33 mouse cellular contexts compared by ENCODE assay signal in the genomic region with DNA sequence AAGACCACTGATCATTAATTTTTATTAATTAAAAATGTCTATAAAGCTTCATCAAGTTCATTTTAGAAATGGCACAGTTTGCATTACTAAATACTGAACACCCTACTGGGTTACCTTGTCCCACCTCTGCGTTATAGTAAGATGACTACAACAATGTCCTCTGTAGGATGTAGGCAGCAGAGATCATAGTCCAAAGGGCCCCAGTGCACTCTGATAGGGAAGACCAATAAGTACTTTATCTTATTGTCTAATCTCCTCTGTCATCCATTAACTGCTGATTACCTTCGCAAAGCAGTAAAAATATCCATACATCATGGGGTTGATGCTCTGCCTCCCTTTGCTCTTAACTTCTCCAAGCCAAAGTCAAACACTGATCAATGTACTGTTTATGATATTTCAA.
"Had no signal": no experiment of that assay in that cellular context is flagged by ENCODE, and none has a peak within 500 bp of the region (broad histone marks: within the 10 kb centered on the region; RNA-seq: fewer than 3 reads in every experiment).

No protein-coding gene starts in this region.

- H3K4me2 ChIP-seq: heart, embryonic 11.5 days; heart, embryonic 12.5 days; heart, embryonic 13.5 days; heart, embryonic 15.5 days; hindbrain, embryonic 12.5 days; hindbrain, embryonic 13.5 days; hindbrain, embryonic 14.5 days; hindbrain, embryonic 15.5 days; kidney, embryonic 15.5 days had no signal

- H3K27ac ChIP-seq: heart, embryonic 10.5 days; heart, embryonic 13.5 days; heart, embryonic 15.5 days; hindbrain, embryonic 10.5 days; hindbrain, embryonic 12.5 days; hindbrain, embryonic 13.5 days; hindbrain, embryonic 14.5 days; hindbrain, embryonic 15.5 days; hindbrain, postnatal 0 days; kidney, embryonic 15.5 days; kidney, postnatal 0 days; layer of hippocampus, adult 2 months; left cerebral cortex, adult 2 months had no signal

- DNase-seq: heart, postnatal 10 days; heart, postnatal 14 days; heart, postnatal 36 days; heart, postnatal 4 days; kidney, adult 11 months; kidney, adult 18-20 months; kidney, adult 2 months; kidney, adult 8-10 months; kidney, adult 9 months; kidney, postnatal 10 days; kidney, postnatal 14 days; kidney, postnatal 25 days; kidney, postnatal 36 days; kidney, postnatal 4 days; layer of hippocampus, adult 9-11 months; layer of hippocampus, postnatal 36 days had no signal

- H3K4me1 ChIP-seq: heart, embryonic 10.5 days; heart, embryonic 12.5 days; heart, embryonic 13.5 days; heart, embryonic 15.5 days; hindbrain, embryonic 10.5 days; hindbrain, embryonic 12.5 days; hindbrain, embryonic 13.5 days; hindbrain, embryonic 15.5 days; kidney, embryonic 15.5 days had no signal

- H3K9ac ChIP-seq: heart, embryonic 12.5 days; heart, embryonic 13.5 days; heart, embryonic 15.5 days; hindbrain, embryonic 12.5 days; hindbrain, embryonic 13.5 days; hindbrain, embryonic 14.5 days; hindbrain, embryonic 15.5 days; kidney, embryonic 15.5 days had no signal

- H3K27me3 ChIP-seq: heart, embryonic 12.5 days; heart, embryonic 13.5 days; heart, embryonic 15.5 days; hindbrain, embryonic 12.5 days; hindbrain, embryonic 13.5 days; hindbrain, embryonic 15.5 days; kidney, embryonic 15.5 days had no signal

- H3K36me3 ChIP-seq: heart, embryonic 10.5 days; heart, embryonic 12.5 days; heart, embryonic 13.5 days; heart, embryonic 15.5 days; hindbrain, embryonic 10.5 days; hindbrain, embryonic 12.5 days; hindbrain, embryonic 13.5 days; hindbrain, embryonic 15.5 days; kidney, embryonic 15.5 days had no signal

- H3K4me3 ChIP-seq: heart, embryonic 10.5 days; heart, embryonic 12.5 days; heart, embryonic 13.5 days; heart, embryonic 15.5 days; hindbrain, embryonic 10.5 days; hindbrain, embryonic 12.5 days; hindbrain, embryonic 13.5 days; hindbrain, embryonic 15.5 days; kidney, embryonic 15.5 days; layer of hippocampus, adult 2 months; left cerebral cortex, adult 2 months had no signal

- ATAC-seq: hindbrain, embryonic 16.5 days; hindbrain, postnatal 0 days; inflammation-experienced regulatory T-cells, adult 6 months had no signal

- H3K9me3 ChIP-seq: heart, embryonic 10.5 days; heart, embryonic 12.5 days; heart, embryonic 13.5 days; heart, embryonic 15.5 days; hindbrain, embryonic 10.5 days; hindbrain, embryonic 12.5 days; hindbrain, embryonic 13.5 days; hindbrain, embryonic 15.5 days; kidney, embryonic 15.5 days had no signal
